Mouse (Mus musculus) heart, postnatal 14 days (tissue): ENCODE results near the gene Birc2. TPM values are rescaled to one million over a fixed set of nuclear protein-coding genes. Genes with fewer than 3 reads are reported as not detected.

Experiments used
- DNase-seq, 2 experiments: peaks; one replicate each; pipeline ENCODE4 v3.0.0; 2021 to 2022
- intact Hi-C: fragments of 180-260 bp; cut with DNase I; formaldehyde crosslinking; loops from one replicate; pipeline ENCODE4 v1.15.1; 2025
- total RNA-seq, 2 experiments: library from RNA; stranded (reverse); gene quantifications; 2 replicates each; pipeline ENCODE4 v1.2.3; 2021

Birc2 gene
- total RNA-seq, 2 experiments from 2014 or later = 26.8 to 28.8 TPM

GRCm38 (mm10) chr9:7793561-7793960 is 43.3 kb downstream of the Birc2 start:
- intact Hi-C loops = no loop called here

GRCm38 (mm10) chr9:7790580-7791084 is 46.2 kb downstream of the Birc2 start:
- intact Hi-C loops = no loop called here
- no peak for DNase-seq

More at GRCm38 (mm10) chr9:7793561-7793960, 43.3 kb downstream of the Birc2 start:
- DNase-seq = no peak

- intact Hi-C loops = no loop called here
- no peak for DNase-seq
Measured at GRCm38 (mm10) chr9:7789764-7790575, 46.9 kb downstream of the Birc2 start.

- intact Hi-C loops = no loop called here
- no peak for DNase-seq
Measured at GRCm38 (mm10) chr9:7788411-7788810, 48.5 kb downstream of the Birc2 start.

GRCm38 (mm10) chr9:7786086-7786485 is 50.8 kb downstream of the Birc2 start:
- intact Hi-C loops = no loop called here
- no peak for DNase-seq

- DNase-seq = no peak
- intact Hi-C loops = no loop called here
Measured at GRCm38 (mm10) chr9:7785396-7785795, 51.5 kb downstream of the Birc2 start.

GRCm38 (mm10) chr9:7784615-7785012 is 52.2 kb downstream of the Birc2 start:
- intact Hi-C loops = no loop called here
- DNase-seq = no peak

- DNase-seq = no peak
- intact Hi-C loops = no loop called here
Measured at GRCm38 (mm10) chr9:7783823-7784614, 52.8 kb downstream of the Birc2 start.

GRCm38 (mm10) chr9:7780250-7781150 is 56.4 kb downstream of the Birc2 start:
- intact Hi-C loops = no loop called here
- no peak for DNase-seq

- intact Hi-C loops = no loop called here
- DNase-seq = no peak
Measured at GRCm38 (mm10) chr9:7779786-7780185, 57.1 kb downstream of the Birc2 start.

- intact Hi-C loops = no loop called here
- no peak for DNase-seq
Measured at GRCm38 (mm10) chr9:7778771-7779170, 58.1 kb downstream of the Birc2 start.

GRCm38 (mm10) chr9:7777652-7778051 is 59.2 kb downstream of the Birc2 start:
- no peak for DNase-seq
- intact Hi-C loops = no loop called here

GRCm38 (mm10) chr9:7776940-7777339 is 59.9 kb downstream of the Birc2 start:
- DNase-seq = no peak
- intact Hi-C loops = no loop called here

GRCm38 (mm10) chr9:7775986-7776385 is 60.9 kb downstream of the Birc2 start:
- no peak for DNase-seq
- intact Hi-C loops = no loop called here

- intact Hi-C loops = no loop called here
- no peak for DNase-seq
Measured at GRCm38 (mm10) chr9:7775011-7775410, 61.9 kb downstream of the Birc2 start.

GRCm38 (mm10) chr9:7774538-7774937 is 62.3 kb downstream of the Birc2 start:
- no peak for DNase-seq
- intact Hi-C loops = no loop called here

- DNase-seq = no peak
- intact Hi-C loops = no loop called here
Measured at GRCm38 (mm10) chr9:7773686-7774085, 63.2 kb downstream of the Birc2 start.

- no peak for DNase-seq
- intact Hi-C loops = no loop called here
Measured at GRCm38 (mm10) chr9:7772773-7773454, 64.0 kb downstream of the Birc2 start.

GRCm38 (mm10) chr9:7772361-7772760 is 64.5 kb downstream of the Birc2 start:
- DNase-seq = no peak
- intact Hi-C loops = no loop called here

- no peak for DNase-seq
- intact Hi-C loops = loop anchor here (5.0 to 10.0 kb wide), 2 partner anchors 52 to 235 kb away; partner anchors contain the start of gene Yap1
Measured at GRCm38 (mm10) chr9:7769491-7769890, 67.4 kb downstream of the Birc2 start.
